Mouse (Mus musculus) G1E (cell line): ENCODE results near the gene Pa2g4.

ENCODE experiments used
- CTCF ChIP-seq: IDR thresholded peaks from 2 replicates; pipeline ENCODE4 v1.5.1; 2012; ENCODE audit warnings: low read depth, low read length, inconsistent platforms, mixed read lengths
- GATA1 ChIP-seq: IDR thresholded peaks from 2 replicates; pipeline ENCODE4 v1.6.1; 2012; ENCODE audit warnings: borderline replicate concordance, low read length, inconsistent platforms, mixed read lengths
- GATA2 ChIP-seq: IDR thresholded peaks from 2 replicates; pipeline ENCODE4 v1.6.1; 2012; ENCODE audit warnings: low read depth, low read length, inconsistent platforms, borderline replicate concordance
- TAL1 ChIP-seq: conservative IDR thresholded peaks from 2 replicates; pipeline ENCODE4 v1.6.1; 2012; ENCODE audit warnings: low read depth, low read length, inconsistent platforms, mixed read lengths

GRCm38 (mm10) chr10:128578330-128578729 lies 12.5 kb upstream of the Pa2g4 start:
- TF ChIP-seq CTCF (no peak), TAL1 (no peak), GATA1 (no peak), GATA2 (no peak)
